In genomic region chrX:97376321-97377064, GRCm38 (mm10) we compare ENCODE assay signal across 8 mouse cellular contexts. TPM values are rescaled to one million over a fixed set of nuclear protein-coding genes. Genes with fewer than 3 reads are reported as not detected.
DNase-seq lines count a peak whose midpoint lies in the region; ATAC-seq and TF ChIP-seq lines count a peak whose summit lies in the region.

No protein-coding gene starts in this region.

- ATAC-seq in embryonic facial prominence, embryonic 14.5 days (ENCODE audit: low read depth): peak; percentile 93
- peak; percentile 68 for ATAC-seq in heart, embryonic 11.5 days (replicated peaks; ENCODE audit: insufficient number of reproducible peaks, low FRiP score, low TSS enrichment)
- peak; percentile 87 for ATAC-seq in kidney, embryonic 14.5 days (ENCODE audit: low FRiP score, low TSS enrichment)
- no peak for ATAC-seq in inflammation-experienced regulatory T-cells, adult 6 months

- DNase-seq in left cerebral cortex, postnatal 14 days (ENCODE audit: low spot score in 2 of 2): peak; percentile 0 to 2
- DNase-seq in left cerebral cortex, adult 11 months (ENCODE audit: low spot score): no peak
- DNase-seq in embryonic facial prominence, embryonic 14.5 days (ENCODE audit: low spot score): peak; percentile 75
- peak; percentile 55 for DNase-seq in lung, postnatal 14 days

- WGBS in embryonic facial prominence, embryonic 14.5 days: 28% methylated on average over 15 of the region's 15 CpGs
- WGBS in heart, embryonic 11.5 days (ENCODE audit: insufficient replicate concordance): 30% methylated on average over 15 of the region's 15 CpGs
- 29% methylated on average over 15 of the region's 15 CpGs for WGBS in kidney, embryonic 14.5 days
- WGBS in small intestine, adult 2 months: 26% methylated on average over 15 of the region's 15 CpGs

- H3K27me3 ChIP-seq in embryonic facial prominence, embryonic 14.5 days (replicated peaks; ENCODE audit: control insufficient read depth, insufficient read depth, low read length): no peaks in the 10 kb centered on the region
- H3K27me3 ChIP-seq in heart, embryonic 11.5 days (ENCODE audit: control insufficient read depth, insufficient read depth, low read length): no peaks in the 10 kb centered on the region
- no peaks in the 10 kb centered on the region for H3K27me3 ChIP-seq in kidney, embryonic 14.5 days (ENCODE audit: control insufficient read depth, insufficient read depth, low read length)
- no peaks in the 10 kb centered on the region for H3K27me3 ChIP-seq in small intestine, adult 2 months (ENCODE audit: control insufficient read depth, insufficient read depth, low read length)

- TF ChIP-seq POLR2A in small intestine, adult 2 months (IDR thresholded peaks at IDR 0.05; ENCODE audit: low read depth, low read length): no peak

- intact Hi-C loops in left cerebral cortex, postnatal 14 days (cut with DNase I): no loop called here

- no peaks in the 10 kb centered on the region for H3K9me3 ChIP-seq in embryonic facial prominence, embryonic 14.5 days (ENCODE audit: control insufficient read depth, low read length)
- H3K9me3 ChIP-seq in heart, embryonic 11.5 days (replicated peaks; ENCODE audit: control insufficient read depth, low read length): no peaks in the 10 kb centered on the region
- no peaks in the 10 kb centered on the region for H3K9me3 ChIP-seq in kidney, embryonic 14.5 days (ENCODE audit: control insufficient read depth, low read length)

- no peak for TF ChIP-seq CTCF in small intestine, adult 2 months (IDR thresholded peaks at IDR 0.05; ENCODE audit: extremely low read depth, insufficient read length, insufficient replicate concordance, low read depth, low read length)

- H3K4me1 ChIP-seq in embryonic facial prominence, embryonic 14.5 days (ENCODE audit: control insufficient read depth, insufficient read depth, low read length): no peaks in the 10 kb centered on the region
- no peaks in the 10 kb centered on the region for H3K4me1 ChIP-seq in heart, embryonic 11.5 days (ENCODE audit: control insufficient read depth, insufficient read depth, low read length)
- no peaks in the 10 kb centered on the region for H3K4me1 ChIP-seq in kidney, embryonic 14.5 days (ENCODE audit: control insufficient read depth, insufficient read depth, low read length)
- H3K4me1 ChIP-seq in small intestine, adult 2 months (ENCODE audit: control insufficient read depth, insufficient read depth, insufficient read length, low read length): 0 out of 2 replicates have a peak, but pooled peaks cover 2% of the 10 kb centered on the region

- H3K4me3 ChIP-seq in embryonic facial prominence, embryonic 14.5 days (ENCODE audit: low read depth, low read length): peak overlapping the region; percentile 18; the same call in 1 of the 2 replicates
- peak overlapping the region; percentile 28 for H3K4me3 ChIP-seq in heart, embryonic 11.5 days (ENCODE audit: low read depth, low read length)
- peak overlapping the region; percentile 7; the same call in 1 of the 2 replicates for H3K4me3 ChIP-seq in kidney, embryonic 14.5 days (ENCODE audit: low read length)
- peak overlapping the region; percentile 37; the same call in 1 of the 2 replicates for H3K4me3 ChIP-seq in small intestine, adult 2 months (ENCODE audit: low read depth, low read length)

- H3K27ac ChIP-seq in embryonic facial prominence, embryonic 14.5 days (replicated peaks; ENCODE audit: low read depth, low read length): peak overlapping the region; percentile 33; the same call in 1 of the 2 replicates
- H3K27ac ChIP-seq in heart, embryonic 11.5 days (ENCODE audit: low read depth, low read length): 0 out of 2 replicates have a peak overlapping the region, but pooled peaks have one; percentile 10
- H3K27ac ChIP-seq in kidney, embryonic 14.5 days (ENCODE audit: low read depth, low read length): 0 out of 2 replicates have a peak overlapping the region, but pooled peaks have one; percentile 11
- H3K27ac ChIP-seq in small intestine, adult 2 months (ENCODE audit: insufficient read depth, low read depth, low read length): no peak overlapping the region; the same call in 1 of the 2 replicates

- peak overlapping the region; percentile 46 for H3K4me2 ChIP-seq in embryonic facial prominence, embryonic 14.5 days (ENCODE audit: low read depth, low read length)
- H3K4me2 ChIP-seq in heart, embryonic 11.5 days: peak overlapping the region; percentile 57
- H3K4me2 ChIP-seq in kidney, embryonic 14.5 days (replicated peaks; ENCODE audit: low read depth, low read length): peak overlapping the region; percentile 37

- no peaks in the 10 kb centered on the region for H3K36me3 ChIP-seq in embryonic facial prominence, embryonic 14.5 days (ENCODE audit: control insufficient read depth, insufficient read depth, low read length)
- H3K36me3 ChIP-seq in heart, embryonic 11.5 days (ENCODE audit: control insufficient read depth, insufficient read depth, low read length): no peaks in the 10 kb centered on the region
- H3K36me3 ChIP-seq in kidney, embryonic 14.5 days (ENCODE audit: control insufficient read depth, insufficient read depth, low read length): no peaks in the 10 kb centered on the region
- no peaks in the 10 kb centered on the region for H3K36me3 ChIP-seq in small intestine, adult 2 months (ENCODE audit: control insufficient read depth, insufficient read depth, low read length)

- H3K9ac ChIP-seq in embryonic facial prominence, embryonic 14.5 days (ENCODE audit: low read depth, low read length): no peak overlapping the region
- H3K9ac ChIP-seq in heart, embryonic 11.5 days (ENCODE audit: low read depth, low read length): no peak overlapping the region
- no peak overlapping the region for H3K9ac ChIP-seq in kidney, embryonic 14.5 days (ENCODE audit: low read depth, low read length)

RNA-seq across cellular contexts. Expression of gene Eda2r, which starts 0.5 kb away (rescaled TPM):
- under 1 TPM; 0.09 to 0.42 TPM for total RNA-seq in left cerebral cortex, postnatal 14 days (2021)
- 2.4 and 2.6 TPM in 2 replicates for polyA plus RNA-seq in embryonic facial prominence, embryonic 14.5 days (2014; fragmentation: Nextera tagmentation; extraction: Ambion mirVana)
- 1.8 and 2.6 TPM in 2 replicates for polyA plus RNA-seq in heart, embryonic 11.5 days (2014; fragmentation: Nextera tagmentation; extraction: Ambion mirVana)
- 1.9 TPM in 2 replicates for polyA plus RNA-seq in kidney, embryonic 14.5 days (2014; fragmentation: Nextera tagmentation; extraction: Ambion mirVana)
- polyA plus RNA-seq in small intestine, adult 2 months (2012; rRNA removed): 0.14 TPM in 1 of 2 replicates, not detected in the other
- polyA plus RNA-seq in inflammation-experienced regulatory T-cells, adult 6 months (2017; shearing (Covaris generic)): not detected
